Mouse (Mus musculus): ENCODE measurements at regions not wholly inside any gene's neighbourhood (a gene's known extent, or its start where the extent isn't known, plus 50 kb on each side); places are given as distances from the start of the nearest gene placed in this dataset.

GRCm38 (mm10) chr12:27663126-27663525 is 320.8 kb upstream of the Sox11 start:
- Histone ChIP-seq H3K4me3 (ENCODE audit: control insufficient read depth, low read depth, low read length) (no peak overlapping the region), H3K36me3 (ENCODE audit: control insufficient read depth, insufficient read depth, low read length) (no peaks in the 10 kb centered on the region), H3K27ac (ENCODE audit: control insufficient read depth, insufficient read depth, low read depth, low read length) (no peak overlapping the region), H3K4me1 (ENCODE audit: control insufficient read depth, insufficient read depth, low read length) (no peaks in the 10 kb centered on the region), H3K27me3 (ENCODE audit: control insufficient read depth, insufficient read depth, low read length) (no peaks in the 10 kb centered on the region)
- TF ChIP-seq POLR2A (IDR thresholded peaks at IDR 0.05; ENCODE audit: control insufficient read depth, low read depth, low read length) (no peak), CTCF (IDR thresholded peaks at IDR 0.05; ENCODE audit: control insufficient read depth, insufficient read depth, insufficient replicate concordance, low read depth, low read length) (no peak)

GRCm38 (mm10) chr12:27662723-27663122 is 320.3 kb upstream of the Sox11 start:
- no peaks in the 10 kb centered on the region for H3K4me1 ChIP-seq (ENCODE audit: control insufficient read depth, insufficient read depth, low read length)
- no peaks in the 10 kb centered on the region for H3K27me3 ChIP-seq (ENCODE audit: control insufficient read depth, insufficient read depth, low read length)
- TF ChIP-seq CTCF (IDR thresholded peaks at IDR 0.05; ENCODE audit: control insufficient read depth, insufficient read depth, insufficient replicate concordance, low read depth, low read length) (no peak), POLR2A (IDR thresholded peaks at IDR 0.05; ENCODE audit: control insufficient read depth, low read depth, low read length) (no peak)
- H3K4me3 ChIP-seq (ENCODE audit: control insufficient read depth, low read depth, low read length) = no peak overlapping the region
- H3K27ac ChIP-seq (ENCODE audit: control insufficient read depth, insufficient read depth, low read depth, low read length) = no peak overlapping the region
- H3K36me3 ChIP-seq (ENCODE audit: control insufficient read depth, insufficient read depth, low read length) = no peaks in the 10 kb centered on the region

GRCm38 (mm10) chr12:27657536-27657935 is 315.2 kb upstream of the Sox11 start:
- H3K27ac ChIP-seq (ENCODE audit: control insufficient read depth, insufficient read depth, low read depth, low read length) = no peak overlapping the region
- TF ChIP-seq CTCF (IDR thresholded peaks at IDR 0.05; ENCODE audit: control insufficient read depth, insufficient read depth, insufficient replicate concordance, low read depth, low read length) (no peak), POLR2A (IDR thresholded peaks at IDR 0.05; ENCODE audit: control insufficient read depth, low read depth, low read length) (no peak)
- H3K27me3 ChIP-seq (ENCODE audit: control insufficient read depth, insufficient read depth, low read length) = no peaks in the 10 kb centered on the region
- H3K4me3 ChIP-seq (ENCODE audit: control insufficient read depth, low read depth, low read length) = no peak overlapping the region
- H3K4me1 ChIP-seq (ENCODE audit: control insufficient read depth, insufficient read depth, low read length) = no peaks in the 10 kb centered on the region
- H3K36me3 ChIP-seq (ENCODE audit: control insufficient read depth, insufficient read depth, low read length) = no peaks in the 10 kb centered on the region

- no peaks in the 10 kb centered on the region for H3K4me1 ChIP-seq (ENCODE audit: control insufficient read depth, insufficient read depth, low read length)
- no peak overlapping the region for H3K4me3 ChIP-seq (ENCODE audit: control insufficient read depth, low read depth, low read length)
- no peaks in the 10 kb centered on the region for H3K36me3 ChIP-seq (ENCODE audit: control insufficient read depth, insufficient read depth, low read length)
- no peak overlapping the region for H3K27ac ChIP-seq (ENCODE audit: control insufficient read depth, insufficient read depth, low read depth, low read length)
- no peak for TF ChIP-seq CTCF (IDR thresholded peaks at IDR 0.05; ENCODE audit: control insufficient read depth, insufficient read depth, insufficient replicate concordance, low read depth, low read length)
- no peak for TF ChIP-seq POLR2A (IDR thresholded peaks at IDR 0.05; ENCODE audit: control insufficient read depth, low read depth, low read length)
- no peaks in the 10 kb centered on the region for H3K27me3 ChIP-seq (ENCODE audit: control insufficient read depth, insufficient read depth, low read length)
Observed at GRCm38 (mm10) chr12:27653541-27653940, 311.2 kb upstream of the Sox11 start.

GRCm38 (mm10) chr12:27648602-27649001 is 306.2 kb upstream of the Sox11 start:
- Histone ChIP-seq H3K36me3 (ENCODE audit: control insufficient read depth, insufficient read depth, low read length) (no peaks in the 10 kb centered on the region), H3K27ac (ENCODE audit: control insufficient read depth, insufficient read depth, low read depth, low read length) (no peak overlapping the region), H3K4me1 (ENCODE audit: control insufficient read depth, insufficient read depth, low read length) (no peaks in the 10 kb centered on the region), H3K4me3 (ENCODE audit: control insufficient read depth, low read depth, low read length) (no peak overlapping the region), H3K27me3 (ENCODE audit: control insufficient read depth, insufficient read depth, low read length) (no peaks in the 10 kb centered on the region)
- TF ChIP-seq CTCF (IDR thresholded peaks at IDR 0.05; ENCODE audit: control insufficient read depth, insufficient read depth, insufficient replicate concordance, low read depth, low read length) (no peak), POLR2A (IDR thresholded peaks at IDR 0.05; ENCODE audit: control insufficient read depth, low read depth, low read length) (no peak)

GRCm38 (mm10) chr12:27646497-27647307 is 304.3 kb upstream of the Sox11 start:
- Histone ChIP-seq H3K27ac (ENCODE audit: control insufficient read depth, insufficient read depth, low read depth, low read length) (no peak overlapping the region), H3K4me3 (ENCODE audit: control insufficient read depth, low read depth, low read length) (no peak overlapping the region), H3K36me3 (ENCODE audit: control insufficient read depth, insufficient read depth, low read length) (no peaks in the 10 kb centered on the region), H3K27me3 (ENCODE audit: control insufficient read depth, insufficient read depth, low read length) (no peaks in the 10 kb centered on the region), H3K4me1 (ENCODE audit: control insufficient read depth, insufficient read depth, low read length) (no peaks in the 10 kb centered on the region)
- no peak for TF ChIP-seq POLR2A (IDR thresholded peaks at IDR 0.05; ENCODE audit: control insufficient read depth, low read depth, low read length)
- no peak for TF ChIP-seq CTCF (IDR thresholded peaks at IDR 0.05; ENCODE audit: control insufficient read depth, insufficient read depth, insufficient replicate concordance, low read depth, low read length)

GRCm38 (mm10) chr12:27619616-27620015 is 277.2 kb upstream of the Sox11 start:
- TF ChIP-seq CTCF (IDR thresholded peaks at IDR 0.05; ENCODE audit: control insufficient read depth, insufficient read depth, insufficient replicate concordance, low read depth, low read length) = no peak
- TF ChIP-seq POLR2A (IDR thresholded peaks at IDR 0.05; ENCODE audit: control insufficient read depth, low read depth, low read length) = no peak
- H3K27me3 ChIP-seq (ENCODE audit: control insufficient read depth, insufficient read depth, low read length) = no peaks in the 10 kb centered on the region
- H3K27ac ChIP-seq (ENCODE audit: control insufficient read depth, insufficient read depth, low read depth, low read length) = no peak overlapping the region
- no peaks in the 10 kb centered on the region for H3K4me1 ChIP-seq (ENCODE audit: control insufficient read depth, insufficient read depth, low read length)
- H3K36me3 ChIP-seq (ENCODE audit: control insufficient read depth, insufficient read depth, low read length) = no peaks in the 10 kb centered on the region
- H3K4me3 ChIP-seq (ENCODE audit: control insufficient read depth, low read depth, low read length) = no peak overlapping the region

Data from testis, adult 2 months (tissue).